Mouse (Mus musculus) stomach, postnatal 0 days (tissue): ENCODE results near the gene Garnl3.

Experiments
- CTCF ChIP-seq: IDR thresholded peaks from 2 replicates; pipeline ENCODE4 v1.5.1; 2016; ENCODE audit warnings: antibody characterized with exemption, low read depth, mild to moderate bottlenecking, moderate library complexity
- EP300 ChIP-seq: optimal IDR thresholded peaks from 2 replicates; pipeline ENCODE3; 2016; ENCODE audit warnings: antibody characterized with exemption

DNA sequence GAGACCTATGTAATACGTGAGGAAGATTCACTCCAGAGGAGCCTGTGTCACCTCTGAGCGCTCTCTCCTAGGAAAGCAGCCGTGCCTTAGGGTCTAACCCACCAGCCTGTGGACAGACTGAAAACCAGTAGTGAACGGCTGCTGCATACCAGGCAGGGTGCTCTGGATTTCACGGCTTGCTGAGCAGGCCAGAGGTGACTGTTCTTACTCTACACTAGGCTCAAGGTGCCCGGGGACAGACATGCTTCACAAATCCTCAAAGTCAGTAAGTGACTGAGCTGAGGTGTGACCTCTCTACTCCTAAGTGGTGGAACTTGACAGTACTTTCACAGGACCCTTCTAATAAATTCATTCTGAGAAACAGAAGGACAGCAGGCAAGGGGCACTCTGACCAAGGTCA is 108.6 kb downstream of the Garnl3 start:
- TF ChIP-seq CTCF (no peak), EP300 (no peak)
